Mouse (Mus musculus): ENCODE measurements around the gene Dctn1.

Dctn1 gene

DNA sequence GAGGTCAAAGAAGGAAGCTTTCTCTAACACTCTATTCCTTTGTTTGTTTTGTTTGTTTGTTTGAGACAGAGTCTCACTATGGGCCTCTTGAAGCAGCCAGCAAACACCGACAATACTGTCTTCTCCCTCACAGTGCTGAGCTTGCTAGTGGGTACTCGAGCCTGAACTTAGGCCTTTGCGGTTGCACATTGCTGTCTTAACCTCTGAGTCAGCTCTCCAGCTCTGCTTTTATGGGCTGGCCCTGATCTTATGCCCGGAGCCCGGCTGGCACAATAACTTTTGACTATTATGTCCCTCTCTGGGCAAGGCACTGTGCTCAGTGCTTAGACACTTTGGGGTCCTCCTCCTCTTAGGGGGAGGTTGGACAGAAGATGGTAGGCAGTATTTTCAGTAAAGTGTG is 4.2 kb downstream of the Dctn1 start:
- no peak for DNase-seq (ENCODE audit: low spot score)

DNA sequence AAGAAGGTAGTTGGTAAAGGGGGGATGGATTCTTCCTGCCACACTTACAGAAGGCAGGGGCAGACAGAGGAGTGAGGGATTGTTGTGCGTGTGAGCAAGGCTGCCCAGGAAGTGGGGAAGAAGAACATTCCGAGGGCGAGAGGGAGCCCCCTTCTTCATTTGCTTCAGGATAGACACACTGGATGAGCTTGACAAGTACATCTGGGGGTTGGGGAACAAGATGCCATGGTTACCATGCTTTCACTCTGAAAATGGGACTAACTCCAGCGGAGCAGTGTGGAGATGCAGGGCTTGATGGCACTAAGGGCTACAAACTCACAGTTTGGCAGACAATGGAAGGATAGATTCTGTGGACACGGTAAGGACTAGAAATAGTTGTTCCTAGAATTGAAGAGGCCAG is 5.3 kb downstream of the Dctn1 start:
- DNase-seq (ENCODE audit: low spot score), result no peak

DNA sequence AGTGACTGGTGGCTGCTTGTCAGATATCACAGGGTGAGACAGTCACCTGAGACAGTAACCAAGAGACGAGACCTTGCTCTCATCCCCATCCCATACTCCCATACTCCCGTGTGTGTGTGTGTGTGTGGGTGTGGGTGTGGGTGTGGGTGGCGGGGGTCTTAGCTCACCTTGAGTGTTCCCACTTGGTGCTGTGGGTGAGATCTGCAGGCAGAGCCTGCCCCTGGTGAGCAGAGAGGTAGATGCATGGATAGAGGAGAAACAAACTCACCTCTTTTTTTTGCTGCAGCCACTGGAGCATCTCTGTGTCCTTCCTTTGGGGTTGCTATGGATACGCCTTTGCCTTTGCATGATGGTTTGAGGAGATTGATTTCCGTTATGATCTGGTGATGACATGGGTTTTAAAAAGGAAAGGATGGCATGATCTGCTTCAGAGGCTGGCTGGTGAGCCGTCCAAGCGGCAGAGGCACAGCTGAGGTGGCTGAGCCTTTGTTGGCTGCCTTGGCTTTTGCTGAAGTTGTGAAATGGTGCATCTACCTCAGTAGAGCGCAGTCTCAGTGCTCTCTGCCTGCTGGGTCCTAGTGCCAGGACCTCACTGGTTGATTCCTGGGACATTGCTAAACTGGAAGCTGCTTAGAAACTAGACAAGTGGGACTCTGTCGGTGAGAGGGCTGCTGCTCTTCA is 6.7 kb downstream of the Dctn1 start:
- DNase-seq (ENCODE audit: low spot score), result no peak

- DNase-seq (ENCODE audit: low spot score), result no peak
Measured at GRCm38 (mm10) chr6:83175996-83176395, 10.3 kb downstream of the Dctn1 start.

DNA sequence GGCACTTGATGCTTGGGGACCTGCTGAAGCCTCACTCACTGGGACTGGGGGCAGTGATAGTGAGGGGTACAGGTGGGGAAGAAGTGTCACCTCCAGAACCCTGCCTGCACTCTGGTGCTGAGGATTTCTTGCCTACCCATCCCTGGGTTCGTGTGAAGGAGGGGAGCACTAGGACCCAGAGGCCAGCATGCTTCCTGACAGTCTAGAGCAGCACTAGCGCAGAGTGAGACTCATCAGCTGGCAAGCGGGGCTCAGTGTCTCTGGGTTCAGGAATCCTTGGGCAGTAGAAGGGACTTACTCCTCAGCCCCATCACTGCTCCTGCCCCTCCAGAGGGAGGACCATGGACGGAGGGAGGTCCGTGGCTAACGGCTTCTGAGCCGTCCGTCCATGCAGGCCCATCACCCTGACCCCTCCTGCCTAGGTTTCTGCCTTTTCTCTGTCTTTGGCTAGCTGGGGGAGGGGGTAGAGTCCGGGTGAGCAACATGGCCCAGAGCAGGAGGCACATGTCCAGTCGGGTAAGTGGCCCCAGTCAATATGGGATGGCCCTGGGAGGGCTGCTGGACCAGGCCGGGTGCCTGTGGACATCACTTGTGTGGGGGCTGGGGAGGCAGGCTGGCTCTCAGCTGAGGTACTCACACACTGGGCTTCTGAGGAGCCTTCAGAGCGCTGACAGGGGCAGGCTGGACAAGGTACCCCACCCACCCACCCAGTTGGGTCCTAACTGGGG is 13.8 kb downstream of the Dctn1 start:
- no peak for DNase-seq (ENCODE audit: low spot score)

DNA sequence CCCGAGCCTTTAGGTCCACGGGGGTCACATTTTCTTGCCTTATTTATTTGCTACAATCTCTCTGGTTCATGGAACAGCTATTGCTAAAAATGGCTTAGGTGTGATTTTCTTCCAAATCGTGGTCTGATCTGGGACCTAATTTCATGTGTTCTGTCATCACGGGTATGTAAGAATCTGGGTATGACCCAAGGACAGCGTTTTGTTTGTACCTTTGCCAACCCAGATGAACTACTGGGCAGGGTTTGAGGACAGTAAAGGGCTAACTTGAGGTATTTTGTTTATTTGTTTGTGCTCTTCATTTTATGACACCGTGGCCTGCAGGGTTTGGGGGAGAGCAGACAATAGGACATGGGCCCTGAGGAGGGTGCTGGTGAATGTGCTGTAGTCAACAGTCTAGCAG is 14.9 kb downstream of the Dctn1 start:
- DNase-seq (ENCODE audit: low spot score), result no peak

- DNase-seq (ENCODE audit: low spot score), result no peak
Measured at GRCm38 (mm10) chr6:83184858-83185435, 19.2 kb downstream of the Dctn1 start.

GRCm38 (mm10) chr6:83185895-83186861 is 20.5 kb downstream of the Dctn1 start:
- DNase-seq (ENCODE audit: low spot score), result no peak

DNA sequence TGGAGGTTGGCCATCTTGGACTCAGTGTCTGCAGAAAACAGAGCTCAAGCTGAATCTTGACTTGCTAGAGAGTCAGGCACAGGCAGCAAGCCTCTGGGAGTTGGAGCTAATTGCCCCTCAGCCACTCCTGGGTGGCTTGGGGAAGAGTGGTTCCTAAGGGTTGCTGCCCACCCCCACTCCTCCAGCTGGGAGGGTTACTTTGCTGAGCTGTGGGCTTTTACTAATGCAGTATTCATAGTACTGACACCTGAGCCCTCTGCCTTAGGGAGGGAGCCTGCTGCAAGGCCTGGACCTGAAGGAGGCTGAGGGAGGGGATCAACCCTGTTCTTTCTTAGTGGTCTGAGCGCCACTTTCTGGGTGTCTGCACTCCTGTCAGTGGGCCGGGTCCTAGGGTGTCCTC is 21.2 kb downstream of the Dctn1 start:
- DNase-seq (ENCODE audit: low spot score), result no peak

DNA sequence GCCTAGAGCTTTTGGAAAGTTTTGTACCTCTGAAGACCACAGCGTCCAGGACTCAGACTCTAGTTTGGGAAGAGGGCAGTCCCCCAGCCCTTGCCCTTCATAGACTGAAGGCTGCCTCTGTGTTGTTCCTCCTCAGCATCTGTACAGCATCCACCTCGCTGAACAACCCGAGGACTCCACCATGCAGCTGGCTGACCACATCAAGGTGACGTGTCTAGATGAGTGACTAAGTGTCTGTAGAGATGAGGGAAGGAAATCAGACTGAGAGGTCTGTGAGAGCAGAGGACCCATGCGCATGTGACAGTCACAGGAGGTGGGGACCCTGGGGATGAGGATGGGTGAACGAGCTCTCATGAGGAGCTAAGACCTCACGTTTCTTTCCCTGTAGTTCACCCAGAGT is 27.9 kb downstream of the Dctn1 start:
- DNase-seq (ENCODE audit: low spot score), result no peak

GRCm38 (mm10) chr6:83197345-83198004 is 31.8 kb downstream of the Dctn1 start:
- DNase-seq (ENCODE audit: low spot score), result no peak

- no peak for DNase-seq (ENCODE audit: low spot score)
Measured at GRCm38 (mm10) chr6:83203320-83203719, 37.6 kb downstream of the Dctn1 start.

- DNase-seq (ENCODE audit: low spot score), result no peak
Measured at GRCm38 (mm10) chr6:83205851-83206250, 40.1 kb downstream of the Dctn1 start.

DNA sequence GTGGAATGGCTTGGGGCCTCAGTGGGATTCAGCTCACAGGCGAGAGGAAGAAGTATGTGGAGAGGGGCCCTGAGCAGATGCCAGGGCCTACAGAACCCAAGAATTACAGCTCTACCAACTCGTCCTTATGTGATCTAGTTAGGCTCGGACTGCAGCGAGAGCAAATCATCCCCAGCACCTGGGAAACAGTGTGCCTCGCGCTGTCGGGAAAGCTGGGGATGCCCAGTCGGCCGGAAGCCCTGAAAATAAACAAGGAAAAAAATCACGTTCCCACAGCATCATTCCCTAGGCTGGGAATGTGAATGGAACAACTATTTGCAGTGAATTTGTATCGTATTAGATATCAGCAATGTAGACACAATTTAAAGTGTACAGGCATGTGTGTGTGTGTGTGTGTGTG is 40.6 kb downstream of the Dctn1 start:
- DNase-seq (ENCODE audit: low spot score), result no peak

DNA sequence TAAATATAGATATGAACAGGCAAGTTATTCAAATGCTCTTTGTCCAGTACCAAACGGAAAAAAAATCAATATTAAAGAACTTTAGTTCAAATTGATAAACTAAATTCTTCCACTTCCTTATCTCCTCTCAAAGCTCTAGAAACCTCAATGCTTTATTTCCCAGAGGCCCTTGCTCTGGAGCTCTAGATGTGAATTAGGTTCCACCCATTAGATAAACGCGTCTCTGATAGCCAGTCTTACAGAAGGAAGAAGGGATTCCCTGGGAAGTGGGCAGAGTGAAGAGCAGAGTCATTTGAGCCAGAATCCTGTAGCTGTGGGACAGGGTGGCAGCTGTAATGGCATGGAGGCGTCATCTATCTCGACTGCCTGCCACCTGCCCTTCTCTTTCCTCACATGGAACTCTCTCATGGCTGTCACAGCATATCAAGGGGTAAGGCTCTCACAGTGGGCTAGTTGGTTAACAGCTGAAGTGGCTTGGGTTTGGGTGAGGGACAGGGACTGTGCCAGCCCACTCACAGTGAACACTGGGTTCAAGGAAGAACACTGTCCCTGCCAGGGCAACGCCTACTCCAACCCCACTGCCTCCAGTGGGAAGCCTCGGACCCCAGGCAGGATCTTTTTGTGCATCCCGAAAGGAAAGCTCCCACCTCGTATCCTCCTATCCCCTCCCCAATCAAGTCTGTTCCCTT is 41.8 kb downstream of the Dctn1 start:
- no peak for DNase-seq (ENCODE audit: low spot score)

DNA sequence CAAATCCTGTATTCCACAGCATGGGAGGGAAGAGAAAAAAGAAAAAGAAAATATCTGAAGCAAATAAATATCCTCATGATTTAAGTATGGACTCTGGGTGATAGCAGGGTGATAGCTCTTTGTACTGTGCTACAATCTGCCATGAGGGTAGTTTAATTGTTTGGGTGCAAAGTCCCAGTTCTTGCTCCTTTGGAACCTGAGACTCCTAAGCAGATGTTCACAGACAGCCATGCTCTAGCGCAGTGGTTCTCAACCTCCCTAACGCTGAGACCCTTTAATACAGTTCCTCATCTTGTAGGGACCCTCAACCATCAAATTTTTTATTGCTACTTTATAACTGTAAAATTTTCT is 42.3 kb downstream of the Dctn1 start:
- DNase-seq (ENCODE audit: low spot score), result no peak

GRCm38 (mm10) chr6:83210495-83210894 is 44.8 kb downstream of the Dctn1 start:
- DNase-seq (ENCODE audit: low spot score), result no peak

DNA sequence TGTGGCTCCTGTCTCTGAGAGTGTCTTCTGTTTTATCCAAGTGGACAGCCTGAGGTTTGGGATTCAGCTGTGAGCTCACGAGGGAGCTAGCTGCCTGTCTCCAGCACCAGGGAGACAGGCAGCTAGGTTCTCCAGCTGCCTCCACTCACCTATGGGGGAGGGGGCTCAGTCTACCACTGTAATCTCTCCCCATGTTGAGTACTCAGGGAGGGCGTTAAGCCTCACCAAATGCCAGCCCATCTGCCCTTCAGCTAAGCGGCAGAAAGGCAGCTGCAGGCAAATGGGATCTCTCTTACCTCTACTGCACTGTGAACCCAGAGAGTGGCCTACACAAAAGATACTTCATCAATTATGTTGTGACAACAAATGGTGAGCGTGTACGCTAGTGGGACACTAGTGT is 45.8 kb downstream of the Dctn1 start:
- no peak for DNase-seq (ENCODE audit: low spot score)

- DNase-seq (ENCODE audit: low spot score), result no peak
Measured at GRCm38 (mm10) chr6:83215002-83215666, 49.4 kb downstream of the Dctn1 start.

DNA sequence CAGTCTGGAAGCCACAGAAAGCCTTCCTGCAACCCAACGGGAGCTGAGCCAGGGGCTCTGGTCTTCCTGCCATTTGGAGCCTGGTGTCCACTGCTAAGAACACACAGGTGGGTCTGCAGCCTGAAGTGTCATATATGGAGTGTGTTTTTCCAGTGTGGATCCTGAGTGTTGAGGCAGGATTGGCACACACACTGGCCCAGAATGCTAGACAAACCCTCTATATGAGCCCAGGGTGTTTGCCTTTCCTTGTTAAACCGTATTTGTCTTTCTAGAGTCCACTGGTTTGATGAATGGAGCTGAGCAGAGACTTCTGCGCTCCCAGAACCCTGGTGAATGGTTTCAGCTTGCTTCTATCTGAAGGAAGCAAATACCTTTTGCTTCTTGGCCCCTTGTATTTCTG is 54.1 kb downstream of the Dctn1 start, which contains the start of gene Slc4a5:
Gene Slc4a5, plus strand, starts transcription at position 15 of the 400 bp plus-strand sequence.
- DNase-seq (ENCODE audit: low spot score), result no peak

- no peak for DNase-seq (ENCODE audit: low spot score)
Measured at GRCm38 (mm10) chr6:83231486-83231885, 65.8 kb downstream of the Dctn1 start.

Measured in urinary bladder, postnatal 10 days (tissue).